Mouse (Mus musculus): ENCODE measurements at regions not wholly inside any gene's neighbourhood (a gene's known extent, or its start where the extent isn't known, plus 50 kb on each side); places are given as distances from the start of the nearest gene placed in this dataset.

DNA sequence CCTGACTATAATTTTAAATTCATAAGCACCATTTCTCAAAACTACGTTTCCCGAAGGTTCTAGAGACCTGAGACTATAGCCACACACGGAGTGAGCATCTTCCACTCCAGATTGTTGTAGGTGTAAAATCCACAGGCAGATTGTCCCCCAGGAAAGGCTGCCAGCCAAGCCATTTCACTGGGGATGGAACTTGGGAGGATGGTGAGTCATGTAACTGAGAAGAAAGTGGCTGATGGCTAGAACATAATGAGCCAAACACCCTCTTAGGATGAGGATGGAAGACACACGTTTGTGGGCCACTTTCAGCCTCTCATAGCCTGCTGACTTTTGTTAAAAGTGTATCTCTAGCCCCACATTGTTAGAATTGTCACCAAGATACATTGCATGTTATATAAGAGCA lies 564.1 kb downstream of the Btbd3 start:
- TF ChIP-seq MAZ (IDR thresholded peaks at IDR 0.05; ENCODE audit: low read depth, low read length): no peak
- no peak for TF ChIP-seq POLR2A (IDR thresholded peaks at IDR 0.05; ENCODE audit: control insufficient read depth in 1 of 2, insufficient read depth in 1 of 2, low read depth in 1 of 2, low read length in 2 of 2, poor library complexity in 1 of 2)
- TF ChIP-seq GATA1 (IDR thresholded peaks at IDR 0.05; ENCODE audit: low read depth, low read length): no peak
- no peak for TF ChIP-seq GABPA (IDR thresholded peaks at IDR 0.05; ENCODE audit: low read depth, low read length)
- TF ChIP-seq BHLHE40 (IDR thresholded peaks at IDR 0.05; ENCODE audit: borderline replicate concordance, low read depth, low read length): no peak
- no peak for TF ChIP-seq RCOR1 (IDR thresholded peaks at IDR 0.05; ENCODE audit: low read depth, low read length)
- TF ChIP-seq TCF12 (IDR thresholded peaks at IDR 0.05; ENCODE audit: low read depth, low read length): no peak
- TF ChIP-seq NRF1 (IDR thresholded peaks at IDR 0.05; ENCODE audit: insufficient read depth, low read depth, low read length, poor library complexity, severe bottlenecking): no peak
